Mouse (Mus musculus) frontal cortex, postnatal 25 days (tissue): ENCODE measurements at regions not wholly inside any gene's neighbourhood (a gene's known extent, or its start where the extent isn't known, plus 50 kb on each side); places are given as distances from the start of the nearest gene placed in this dataset.
"Not testable (repeated sequence)": the region's sequence is repeated elsewhere in the genome, so short reads cannot be mapped to it uniquely, and the experiment has no call there.

ENCODE experiments used
- DNase-seq, 2 experiments: peaks; one replicate each; pipeline ENCODE4 v3.0.0; 2022; ENCODE audit warnings: low spot score in 2 of 2

- no peak for DNase-seq
These were observed 115.1 kb upstream of the Rhobtb1 start for GRCm38 (mm10) chr10:69036096-69036495.

GRCm38 (mm10) chr10:69044171-69044651, 107.0 kb upstream of the Rhobtb1 start:
- no peak for DNase-seq

- DNase-seq: no peak
These were observed 106.0 kb upstream of the Rhobtb1 start for GRCm38 (mm10) chr10:69045275-69045674.

GRCm38 (mm10) chr10:69046008-69046555, 105.2 kb upstream of the Rhobtb1 start:
- no peak for DNase-seq

GRCm38 (mm10) chr10:69078008-69078407, 73.2 kb upstream of the Rhobtb1 start:
- DNase-seq: no peak

- DNase-seq: no peak
These were observed 65.0 kb upstream of the Rhobtb1 start for GRCm38 (mm10) chr10:69086184-69086583.

- no peak for DNase-seq
These were observed 59.4 kb upstream of the Rhobtb1 start for GRCm38 (mm10) chr10:69091872-69092271.

- DNase-seq: no peak
These were observed 51.2 kb upstream of the Rhobtb1 start for GRCm38 (mm10) chr10:69100021-69100420.

GRCm38 (mm10) chr10:69100742-69101141, 50.5 kb upstream of the Rhobtb1 start:
- DNase-seq: not testable (repeated sequence)
